Mouse (Mus musculus) limb, embryonic 12.5 days (tissue): ENCODE results near the gene C3ar1. TPM values are rescaled to one million over a fixed set of nuclear protein-coding genes. Genes with fewer than 3 reads are reported as not detected.

Experiments
- ATAC-seq: fragments of 200-750 bp; cut with Nextera tagmentation; 2 replicates; pipeline ENCODE4 v1.8.0; 2017; ENCODE audit warnings: low read depth, moderate TSS enrichment; ENCODE audit not compliant: insufficient number of reproducible peaks, insufficient read depth, low FRiP score, low TSS enrichment
- H3K27ac ChIP-seq: fragments of 300-500 bp; sonication (generic); 2 replicates; pipeline ENCODE4 v1.5.1; 2016; ENCODE audit warnings: mild to moderate bottlenecking, moderate library complexity
- H3K27me3 ChIP-seq: fragments of 300-500 bp; sonication (generic); 2 replicates; pipeline ENCODE4 v1.6.1; 2016; ENCODE audit warnings: mild to moderate bottlenecking, moderate library complexity
- H3K36me3 ChIP-seq: fragments of 300-500 bp; sonication (generic); 2 replicates; pipeline ENCODE4 v1.6.1; 2016; ENCODE audit warnings: mild to moderate bottlenecking, moderate library complexity
- H3K4me1 ChIP-seq: fragments of 300-500 bp; sonication (generic); replicated peaks from 2 replicates; pipeline ENCODE4 v1.6.1; 2016
- H3K4me2 ChIP-seq: fragments of 300-500 bp; sonication (generic); 2 replicates; pipeline ENCODE4 v1.6.1; 2016; ENCODE audit warnings: mild to moderate bottlenecking, moderate library complexity
- H3K4me3 ChIP-seq: fragments of 300-500 bp; sonication (generic); replicated peaks from 2 replicates; pipeline ENCODE4 v1.5.1; 2016; ENCODE audit warnings: mild to moderate bottlenecking
- H3K9ac ChIP-seq: fragments of 300-500 bp; sonication (generic); replicated peaks from 2 replicates; pipeline ENCODE4 v1.6.1; 2016; ENCODE audit warnings: mild to moderate bottlenecking, moderate library complexity
- H3K9me3 ChIP-seq: fragments of 300-500 bp; sonication (generic); 2 replicates; pipeline ENCODE4 v1.6.1; 2016; ENCODE audit warnings: mild to moderate bottlenecking, moderate library complexity
- WGBS: fragments of 180-500 bp; shearing (Covaris S2); methylation state at CpG from one replicate; pipeline ENCODE4 v1.1.7; 2016; 5-methylcytosine and 5-hydroxymethylcytosine counted together
- polyA plus RNA-seq: library from polyadenylated mRNA; unstranded; fragments of >200 nt; fragmentation: Nextera tagmentation; extraction: Ambion mirVana; gene quantifications from 2 replicates; pipeline ENCODE4 v1.2.1, GENCODE M21; 2016

Gene C3ar1
- polyA plus RNA-seq, 1 experiment from 2014 or later, result 1.6 TPM

DNA sequence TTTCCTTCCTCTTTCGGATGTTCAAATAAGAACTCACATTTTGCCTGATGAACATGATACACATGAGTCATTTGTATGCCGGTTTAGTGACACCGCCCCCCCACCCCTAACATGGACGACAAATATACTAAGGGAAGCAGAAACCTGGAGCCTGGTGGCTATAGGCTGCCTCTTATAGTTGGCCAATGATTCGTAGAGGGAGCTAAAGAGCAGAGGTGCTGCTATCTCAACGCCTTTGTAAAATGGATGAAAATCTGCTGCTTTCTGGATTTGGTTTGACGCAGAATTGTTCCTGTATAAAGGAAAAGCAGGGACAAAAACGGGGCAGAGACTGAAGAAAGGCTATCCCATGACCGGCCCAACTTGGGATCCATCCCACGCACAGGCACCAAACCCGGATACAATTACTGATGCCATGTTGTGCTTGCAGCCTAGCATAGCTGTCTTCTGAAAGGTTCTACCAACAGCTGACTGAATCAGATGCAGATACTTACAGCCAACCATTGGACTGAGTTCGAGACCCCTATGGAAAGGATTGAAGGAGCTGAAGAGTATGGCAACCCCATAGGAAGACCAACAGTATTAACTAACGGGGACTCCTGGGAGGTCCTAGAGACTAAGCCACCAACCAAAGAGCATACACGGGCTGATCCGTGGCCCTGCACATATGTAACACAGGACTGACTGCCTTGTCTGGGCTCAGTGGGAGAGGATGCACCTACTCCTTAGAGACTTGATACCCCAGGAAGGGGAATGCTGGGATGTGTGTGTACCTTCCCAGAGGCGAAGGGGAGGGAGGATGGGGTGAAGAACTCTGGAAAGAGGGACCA is 44.0 kb downstream of the C3ar1 start:
- 27% methylated on average over 16 of the region's 16 CpGs for WGBS
- peak; percentile 49; the same call in 1 of the 2 replicates for ATAC-seq
- no peaks in the 10 kb centered on the region for H3K27me3 ChIP-seq
- H3K4me2 ChIP-seq, result peak overlapping the region; percentile 63
- no peaks in the 10 kb centered on the region for H3K36me3 ChIP-seq
- no peak overlapping the region; the same call in 1 of the 2 replicates for H3K9ac ChIP-seq
- H3K4me1 ChIP-seq, result peaks cover 6% of the 10 kb centered on the region
- peak overlapping the region; percentile 100 for H3K27ac ChIP-seq
- no peaks in the 10 kb centered on the region for H3K9me3 ChIP-seq
- H3K4me3 ChIP-seq, result peak overlapping the region; percentile 68

DNA sequence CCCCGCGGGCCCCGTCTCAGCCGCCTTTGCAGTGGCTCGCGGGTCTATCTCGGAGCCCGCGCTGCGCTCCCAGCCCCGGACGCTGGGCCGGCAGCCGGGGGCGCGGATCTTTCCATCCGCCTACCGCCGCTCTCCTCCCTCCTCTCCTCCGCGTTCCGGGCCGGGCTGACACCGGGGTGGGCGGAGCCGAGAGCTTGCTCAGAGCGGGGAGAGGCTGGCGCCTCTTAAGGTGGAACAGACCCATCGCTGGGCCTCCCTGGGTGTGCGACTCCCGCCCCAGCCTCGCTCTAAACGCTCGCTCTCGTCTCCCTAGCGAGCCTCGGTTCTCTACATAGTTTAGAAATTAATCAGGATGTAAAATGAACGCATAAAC is 44.7 kb downstream of the C3ar1 start:
- no peaks in the 10 kb centered on the region for H3K9me3 ChIP-seq
- H3K27me3 ChIP-seq, result no peaks in the 10 kb centered on the region
- peak overlapping the region; percentile 63 for H3K4me2 ChIP-seq
- H3K4me3 ChIP-seq, result peak overlapping the region; percentile 68
- peak overlapping the region; percentile 100 for H3K27ac ChIP-seq
- no peaks in the 10 kb centered on the region for H3K36me3 ChIP-seq
- 1% methylated on average over 38 of the region's 38 CpGs for WGBS
- H3K9ac ChIP-seq, result peak overlapping the region; percentile 85
- H3K4me1 ChIP-seq, result peaks cover 6% of the 10 kb centered on the region
- peak; percentile 95 for ATAC-seq

DNA sequence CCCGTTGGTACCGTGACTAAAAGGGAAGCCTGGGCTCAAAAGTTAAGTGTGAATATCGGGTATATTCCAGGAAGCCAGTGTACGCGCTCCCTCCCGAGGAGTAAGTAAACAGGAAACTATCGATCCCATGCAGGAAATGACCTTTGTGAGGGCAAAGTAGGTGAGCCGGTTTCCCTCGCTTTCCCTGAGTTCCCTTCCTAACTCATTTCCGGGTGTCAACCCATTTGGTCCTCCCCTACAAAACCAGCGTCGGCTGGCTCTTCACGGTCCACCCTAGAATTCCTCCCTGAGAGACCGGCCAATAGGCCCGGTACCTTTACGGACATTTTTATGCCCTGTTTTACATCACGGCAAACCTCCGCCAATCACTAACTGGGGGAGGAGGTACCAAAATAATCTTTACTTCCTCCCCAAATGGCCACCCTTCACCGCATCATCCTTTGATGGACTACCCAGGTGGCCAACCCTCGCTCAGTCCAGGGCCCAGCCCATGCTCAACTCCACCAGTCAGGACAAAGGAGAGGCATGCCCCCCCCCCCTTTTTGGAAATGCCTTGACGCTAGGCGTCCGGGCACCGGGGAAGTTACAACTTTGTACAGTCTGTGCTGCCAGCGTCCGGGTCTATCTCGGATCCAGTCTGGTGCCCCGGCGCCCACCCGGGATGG is 45.2 kb downstream of the C3ar1 start:
- ATAC-seq, result peak; percentile 100
- Histone ChIP-seq H3K9ac (peak overlapping the region; percentile 85), H3K36me3 (no peaks in the 10 kb centered on the region), H3K4me2 (peak overlapping the region; percentile 63), H3K27me3 (no peaks in the 10 kb centered on the region), H3K9me3 (no peaks in the 10 kb centered on the region), H3K4me1 (peaks cover 6% of the 10 kb centered on the region), H3K4me3 (peak overlapping the region; percentile 68), H3K27ac (peak overlapping the region; percentile 100)
- WGBS, result under 1% methylated on average over 30 of the region's 30 CpGs

DNA sequence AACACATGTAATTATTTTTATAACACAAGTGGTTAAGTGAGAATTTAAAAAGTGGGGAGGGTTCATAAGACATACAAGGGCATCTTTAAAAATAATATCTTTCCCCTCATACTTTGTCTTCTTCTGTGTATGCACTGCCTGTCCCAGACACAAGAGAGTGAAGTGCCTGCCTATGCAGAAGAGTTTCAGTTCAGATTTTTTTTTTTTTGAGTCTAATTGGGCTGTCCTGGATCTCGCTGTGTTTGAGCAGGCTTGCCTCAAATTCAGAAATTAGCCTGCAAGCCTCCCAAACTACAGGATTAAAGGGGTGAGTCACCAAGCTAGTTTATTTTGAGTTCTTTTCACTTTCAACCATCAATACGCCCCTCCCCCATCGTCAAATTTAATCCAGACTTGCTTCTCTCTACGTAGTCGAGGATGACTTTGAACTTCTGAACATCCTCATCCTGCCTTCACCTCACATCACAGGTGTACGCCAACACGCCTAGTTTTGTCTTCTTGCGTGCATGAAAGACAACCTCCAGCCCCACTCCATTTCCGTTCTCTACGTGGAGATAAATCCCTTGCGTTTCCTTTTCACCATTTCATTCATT is 45.8 kb downstream of the C3ar1 start:
- Histone ChIP-seq H3K36me3 (no peaks in the 10 kb centered on the region), H3K4me2 (peak overlapping the region; percentile 63), H3K4me1 (peaks cover 6% of the 10 kb centered on the region), H3K9me3 (no peaks in the 10 kb centered on the region), H3K9ac (peak overlapping the region; percentile 50), H3K27ac (peak overlapping the region; percentile 100), H3K27me3 (no peaks in the 10 kb centered on the region), H3K4me3 (peak overlapping the region; percentile 68)
- WGBS, result 1% methylated on average over 11 of the region's 11 CpGs
- ATAC-seq, result no peak

DNA sequence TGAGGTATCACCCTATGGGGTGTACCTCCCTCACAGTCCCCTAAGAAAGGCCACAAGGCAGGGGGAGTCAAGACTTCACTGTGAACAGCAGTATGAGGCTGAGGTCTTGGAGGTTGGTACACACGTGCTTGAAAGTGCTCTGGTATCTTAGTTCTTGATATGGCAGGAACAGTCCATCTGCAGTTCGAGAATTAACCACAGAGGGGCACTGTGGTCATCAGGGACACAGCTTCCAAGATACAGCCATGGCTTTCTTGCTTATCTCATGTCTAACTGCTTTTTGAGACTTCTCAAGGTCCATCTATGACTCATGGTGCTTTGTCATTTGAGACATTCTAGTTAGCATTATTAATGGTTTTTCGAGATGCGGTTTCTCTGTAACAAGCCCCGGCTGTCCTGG is 51.5 kb downstream of the C3ar1 start:
- Histone ChIP-seq H3K4me1 (no peaks in the 10 kb centered on the region), H3K27me3 (peaks cover 20% of the 10 kb centered on the region), H3K36me3 (no peaks in the 10 kb centered on the region), H3K9me3 (no peaks in the 10 kb centered on the region), H3K4me2 (no peak overlapping the region), H3K9ac (no peak overlapping the region), H3K27ac (no peak overlapping the region), H3K4me3 (no peak overlapping the region)
- WGBS, result 33% methylated on average over 5 of the region's 5 CpGs
- no peak for ATAC-seq

DNA sequence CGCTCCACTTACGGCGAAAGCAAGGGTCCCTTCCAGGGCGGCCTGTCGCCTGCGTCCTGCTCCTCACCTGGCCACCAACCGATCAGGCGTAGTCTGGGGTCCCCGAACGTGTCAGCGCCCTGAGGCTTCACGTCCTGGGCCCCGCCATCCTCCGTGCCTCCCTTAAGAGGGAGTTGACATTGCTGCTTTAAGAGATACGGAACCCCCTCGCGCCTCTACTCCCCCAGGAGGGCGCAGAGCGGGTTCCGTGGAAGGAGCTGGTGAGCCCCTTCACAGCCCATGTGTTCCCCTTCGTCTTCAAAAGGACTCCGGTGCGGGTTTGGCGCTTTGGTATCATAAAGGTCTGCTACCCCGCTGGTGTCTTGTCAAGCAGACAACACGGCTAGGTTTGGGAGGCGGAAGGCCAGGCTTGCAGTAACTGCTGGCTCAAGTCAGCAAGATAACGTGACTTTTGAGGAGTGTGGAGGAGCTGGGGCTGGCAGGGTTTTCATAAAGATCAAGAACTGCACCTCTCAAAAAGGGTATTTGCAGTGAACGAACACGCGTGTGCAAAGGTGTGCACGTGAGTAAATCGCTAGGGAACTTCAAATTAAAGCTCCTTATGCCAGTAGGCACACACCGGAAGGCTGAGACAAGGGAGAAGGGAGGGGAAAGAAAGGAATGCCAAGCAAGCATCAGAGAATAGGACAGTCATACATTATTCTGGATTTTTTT is 54.0 kb downstream of the C3ar1 start:
- Histone ChIP-seq H3K4me3 (peak overlapping the region; percentile 58), H3K4me1 (no peaks in the 10 kb centered on the region), H3K27ac (no peak overlapping the region), H3K4me2 (peak overlapping the region; percentile 94), H3K9me3 (no peaks in the 10 kb centered on the region), H3K36me3 (no peaks in the 10 kb centered on the region), H3K9ac (peak overlapping the region; percentile 75), H3K27me3 (peaks cover 20% of the 10 kb centered on the region)
- ATAC-seq, result peak; percentile 27; the same call in 1 of the 2 replicates
- 4% methylated on average over 34 of the region's 34 CpGs for WGBS

DNA sequence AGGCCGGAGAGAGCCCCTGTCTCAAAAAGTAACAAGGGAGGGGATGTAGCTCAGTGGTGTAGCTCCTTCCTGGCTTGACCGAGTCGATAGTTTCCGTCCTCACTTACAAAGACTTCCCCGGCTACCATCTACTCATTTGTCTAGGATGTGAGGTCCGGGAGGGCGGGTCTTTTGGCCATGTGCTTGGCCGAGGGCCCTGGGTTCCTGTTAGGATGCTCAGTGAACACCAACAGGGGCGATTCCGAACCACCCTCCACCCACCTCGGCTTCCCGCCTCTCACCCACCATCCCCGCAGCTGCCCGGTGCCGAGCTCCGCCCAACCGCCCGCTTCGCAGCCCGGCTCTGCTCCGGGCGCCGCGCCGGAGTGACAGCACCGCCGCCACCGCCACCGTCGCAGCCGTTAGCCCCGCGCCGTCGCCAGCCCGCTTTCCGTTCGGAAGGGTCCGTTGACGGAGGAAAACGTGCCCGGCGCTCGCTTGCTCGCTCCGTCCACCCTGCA is 54.6 kb downstream of the C3ar1 start, which contains the start of gene Slc2a3:
Gene Slc2a3 (minus strand): TSS at position 340 of the 500 bp plus-strand sequence.
- H3K27me3 ChIP-seq, result peaks cover 20% of the 10 kb centered on the region
- peak within 1 kb of the TSS; percentile 58 for H3K4me3 ChIP-seq
- H3K9me3 ChIP-seq, result no peaks in the 10 kb centered on the region
- peak within 1 kb of the TSS; percentile 94 for H3K4me2 ChIP-seq
- WGBS, result 1% methylated on average over 46 of the region's 46 CpGs
- H3K9ac ChIP-seq, result peak within 1 kb of the TSS; percentile 75
- H3K4me1 ChIP-seq, result no peaks in the 10 kb centered on the region
- no peak within 1 kb of the TSS for H3K27ac ChIP-seq
- H3K36me3 ChIP-seq, result no peaks in the 10 kb centered on the region
- peak; percentile 50 for ATAC-seq

DNA sequence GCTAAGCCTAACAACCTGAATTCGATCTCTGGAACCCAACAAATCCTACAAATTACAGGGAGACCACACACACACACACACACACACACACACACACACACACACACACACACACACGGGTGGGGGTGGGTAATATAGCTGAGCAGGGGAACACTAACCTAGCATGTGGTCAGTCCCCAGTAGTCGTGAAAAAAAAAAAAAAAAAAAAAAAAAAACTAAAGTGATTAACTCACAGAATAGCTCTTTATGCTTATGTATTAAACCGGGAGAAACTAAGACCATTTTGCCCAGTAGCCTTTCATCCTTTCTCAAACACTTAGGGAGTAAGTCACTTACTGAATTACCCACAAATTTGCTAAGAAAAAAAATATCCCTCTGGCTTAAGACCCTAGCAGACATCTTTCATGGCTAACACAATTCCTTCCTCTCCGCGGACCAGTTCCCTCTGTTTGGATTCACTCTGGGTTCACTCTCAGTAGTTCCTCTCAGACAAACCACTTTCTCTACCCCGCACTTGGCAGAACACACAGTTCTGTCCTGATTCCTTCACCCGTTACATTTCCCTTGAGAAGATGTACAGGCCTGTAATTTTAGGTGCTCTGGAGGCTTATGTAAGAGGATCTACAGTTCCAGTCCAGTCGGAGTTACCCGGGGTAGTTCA is 55.2 kb downstream of the C3ar1 start:
- H3K9me3 ChIP-seq, result no peaks in the 10 kb centered on the region
- H3K4me2 ChIP-seq, result peak overlapping the region; percentile 94
- peak overlapping the region; percentile 75; the same call in 1 of the 2 replicates for H3K9ac ChIP-seq
- H3K27me3 ChIP-seq, result peaks cover 20% of the 10 kb centered on the region
- H3K4me1 ChIP-seq, result no peaks in the 10 kb centered on the region
- H3K4me3 ChIP-seq, result peak overlapping the region; percentile 58
- WGBS, result 35% methylated on average over 10 of the region's 10 CpGs
- H3K36me3 ChIP-seq, result no peaks in the 10 kb centered on the region
- no peak; the same call in 1 of the 2 replicates for ATAC-seq
- H3K27ac ChIP-seq, result no peak overlapping the region
